Mouse (Mus musculus) monocyte, adult 2 months (primary cell): ENCODE data around the gene Hey2.

ENCODE experiments used
- DNase-seq, 2 experiments: peaks; one replicate each; pipeline ENCODE4 v3.0.0; 2022; ENCODE audit warnings: low spot score in 2 of 2, low read depth in 1 of 2

Gene Hey2

GRCm38 (mm10) chr10:30842643-30843437 lies at the start of gene Hey2:
Gene Hey2, minus strand, starts transcription at chr10:30842801.
- DNase-seq = peak; percentile 76 to 85

GRCm38 (mm10) chr10:30883085-30883760 lies 40.6 kb upstream of the Hey2 start:
- DNase-seq = no peak

- DNase-seq = no peak
Measured at GRCm38 (mm10) chr10:30881109-30881508, 38.5 kb upstream of the Hey2 start.

GRCm38 (mm10) chr10:30845101-30845825 lies 2.7 kb upstream of the Hey2 start:
- DNase-seq = no peak

- DNase-seq = no peak
Measured at GRCm38 (mm10) chr10:30844191-30845010, 1.8 kb upstream of the Hey2 start.

- DNase-seq = no peak
Measured at GRCm38 (mm10) chr10:30843438-30844190, 1.0 kb upstream of the Hey2 start.

- no peak for DNase-seq
Measured at GRCm38 (mm10) chr10:30842228-30842627, 373 bp downstream of the Hey2 start.

- no peak for DNase-seq
Measured at GRCm38 (mm10) chr10:30840824-30841223, 1.8 kb downstream of the Hey2 start.

GRCm38 (mm10) chr10:30838188-30838587 lies 4.4 kb downstream of the Hey2 start:
- DNase-seq = no peak

- no peak for DNase-seq
Measured at GRCm38 (mm10) chr10:30825049-30825448, 17.6 kb downstream of the Hey2 start.

- DNase-seq = peak; percentile 48 to 69
Measured at GRCm38 (mm10) chr10:30810967-30811293, 31.7 kb downstream of the Hey2 start.

GRCm38 (mm10) chr10:30810247-30810966 lies 32.2 kb downstream of the Hey2 start:
- DNase-seq = no peak

- DNase-seq = peak in 1 of 2 experiments; percentile 9
Measured at GRCm38 (mm10) chr10:30803587-30804253, 38.9 kb downstream of the Hey2 start.

GRCm38 (mm10) chr10:30802681-30803586 lies 39.7 kb downstream of the Hey2 start, which contains the start of gene Ncoa7:
Gene Ncoa7, minus strand, starts transcription at chr10:30803326.
- peak; percentile 10 to 46 for DNase-seq

GRCm38 (mm10) chr10:30802033-30802432 lies 40.6 kb downstream of the Hey2 start:
- DNase-seq = no peak

- DNase-seq = no peak
Measured at GRCm38 (mm10) chr10:30799713-30800450, 42.7 kb downstream of the Hey2 start.
